Mouse (Mus musculus) T-helper 2 cell (primary cell): ENCODE measurements around the gene Ctsg.
"Not testable (repeated sequence)": the region's sequence is repeated elsewhere in the genome, so short reads cannot be mapped to it uniquely, and the experiment has no call there.

Source experiments
- in situ Hi-C: fragments of 300-600 bp; cut with MboI, MseI; formaldehyde crosslinking; loops from one replicate; pipeline ENCODE4 v1.15.1; 2025; ENCODE audit warnings: high pct_unique_total_duplicates

Gene Ctsg

DNA sequence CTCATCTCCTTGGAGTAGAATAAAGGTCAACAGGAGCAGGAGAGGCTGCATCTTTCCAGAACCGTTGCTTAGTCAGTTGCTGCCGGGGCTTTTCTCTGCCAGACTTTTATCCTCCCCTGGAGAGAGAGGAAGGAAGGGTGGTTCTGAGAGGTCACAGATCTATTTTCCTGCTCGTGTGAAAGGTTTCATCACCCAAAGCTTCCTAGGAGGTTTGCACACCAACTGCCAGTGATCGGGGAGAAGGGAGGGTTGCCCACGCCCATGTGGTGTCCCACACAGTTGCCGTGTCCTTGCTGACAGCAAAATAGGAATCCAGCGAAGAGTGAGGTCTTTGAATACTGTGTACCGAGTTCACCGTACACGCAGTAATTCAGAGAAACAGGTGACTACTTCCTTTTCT, at the start of gene Ctsg:
Gene Ctsg (minus strand): TSS at position 189 of the 400 bp plus-strand sequence.
- in situ Hi-C loops: no loop called here

DNA sequence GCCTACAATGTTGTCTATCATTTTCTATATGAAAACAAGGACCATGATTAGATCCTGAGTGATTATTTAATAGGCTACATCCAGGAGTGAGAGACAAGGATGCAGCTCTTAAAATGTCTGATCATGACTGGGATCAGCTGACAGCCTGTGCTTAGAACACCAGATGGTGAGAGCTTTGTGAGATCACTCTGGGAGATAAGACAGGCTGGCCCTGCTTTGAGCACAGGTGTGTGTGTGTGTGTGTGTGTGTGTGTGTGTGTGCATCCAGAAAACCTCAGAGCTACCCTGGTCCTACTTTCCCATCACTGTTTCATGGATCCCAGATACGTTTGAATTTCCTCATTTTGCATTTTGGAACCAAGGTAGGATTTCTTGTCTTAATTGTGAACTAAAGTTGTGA, 31.3 kb upstream of the Ctsg start:
- in situ Hi-C loops: not testable (repeated sequence)

DNA sequence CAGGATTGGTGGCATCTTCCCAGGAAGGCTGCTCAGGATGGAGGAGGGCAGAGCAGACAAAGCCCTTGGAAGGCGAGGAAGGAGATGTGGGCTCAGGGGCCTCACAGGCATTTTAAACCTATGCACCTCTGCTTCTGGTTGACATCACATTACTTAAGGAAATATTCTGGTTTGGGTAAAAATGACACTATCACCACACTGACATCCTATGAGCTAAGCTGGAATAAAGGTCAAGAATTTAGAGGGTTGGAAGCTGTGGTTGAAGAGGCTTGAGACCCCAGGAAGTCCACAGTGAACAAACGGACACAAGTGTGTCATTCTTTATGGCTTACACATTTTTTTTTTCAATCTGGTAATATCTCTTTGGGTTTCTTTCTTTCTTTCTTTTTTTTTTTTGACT, 30.1 kb upstream of the Ctsg start, which contains the start of gene Gzmd:
Gene Gzmd (minus strand): TSS at position 101 of the 400 bp plus-strand sequence.
- in situ Hi-C loops: not testable (repeated sequence)

DNA sequence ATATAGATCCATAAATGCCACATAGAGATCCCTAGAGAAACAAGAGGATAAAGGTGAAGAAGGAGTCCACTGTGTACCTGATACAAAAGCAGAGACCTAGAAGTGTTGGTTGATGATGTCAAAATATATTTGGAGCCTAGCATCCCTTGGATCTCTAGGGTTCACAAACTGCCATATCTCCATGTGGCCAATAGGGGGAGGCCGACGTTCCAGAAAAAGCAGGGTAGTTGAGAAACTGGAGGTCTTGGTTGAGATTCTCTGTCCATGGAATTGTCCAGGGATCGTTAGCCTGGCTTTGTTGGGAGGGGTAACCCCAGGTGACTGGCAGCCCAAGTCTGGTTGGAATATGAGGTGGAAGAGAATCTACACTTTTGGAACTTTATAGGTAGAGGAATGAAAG, 26.0 kb upstream of the Ctsg start:
- in situ Hi-C loops: no loop called here

DNA sequence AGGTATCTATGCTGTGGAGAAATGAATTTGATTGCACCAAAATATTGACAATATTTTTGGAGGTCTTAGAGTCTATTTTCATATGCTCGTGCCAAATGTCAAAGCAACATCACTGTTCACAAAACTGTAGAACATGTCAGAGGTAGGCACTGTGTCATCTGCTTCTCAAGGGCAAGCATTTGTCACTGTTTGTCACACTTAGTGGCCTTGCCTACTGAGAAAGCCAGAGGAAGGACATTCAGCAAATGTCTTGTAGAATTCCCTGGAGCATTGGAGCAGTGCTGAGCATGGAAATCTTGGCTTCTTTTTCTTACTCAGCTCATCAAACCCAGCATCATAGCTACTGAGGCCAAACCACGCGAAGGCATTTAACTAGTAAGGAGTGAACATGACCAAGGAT, 21.1 kb upstream of the Ctsg start:
- in situ Hi-C loops: no loop called here

DNA sequence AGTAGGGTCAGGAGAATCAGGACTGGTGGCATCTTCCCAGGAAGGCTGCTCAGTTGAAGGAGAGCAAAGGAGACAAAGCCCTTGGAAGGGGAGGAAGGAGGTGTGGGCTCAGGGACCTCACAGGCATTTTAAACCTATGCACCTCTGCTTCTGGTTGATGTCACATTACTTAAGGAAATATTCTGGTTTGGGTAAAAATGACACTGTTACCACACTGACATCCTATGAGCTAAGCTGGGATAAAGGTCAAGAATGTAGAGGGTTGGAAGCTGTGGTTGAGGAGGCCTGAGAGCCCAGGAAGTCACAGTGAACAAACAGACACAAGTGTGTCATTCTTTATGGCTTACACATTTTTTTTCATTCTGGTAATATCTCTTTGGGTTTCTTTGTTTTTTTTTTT, 18.2 kb upstream of the Ctsg start, which contains the start of gene Gzme:
Gene Gzme (minus strand): TSS at position 101 of the 400 bp plus-strand sequence.
- in situ Hi-C loops: no loop called here

DNA sequence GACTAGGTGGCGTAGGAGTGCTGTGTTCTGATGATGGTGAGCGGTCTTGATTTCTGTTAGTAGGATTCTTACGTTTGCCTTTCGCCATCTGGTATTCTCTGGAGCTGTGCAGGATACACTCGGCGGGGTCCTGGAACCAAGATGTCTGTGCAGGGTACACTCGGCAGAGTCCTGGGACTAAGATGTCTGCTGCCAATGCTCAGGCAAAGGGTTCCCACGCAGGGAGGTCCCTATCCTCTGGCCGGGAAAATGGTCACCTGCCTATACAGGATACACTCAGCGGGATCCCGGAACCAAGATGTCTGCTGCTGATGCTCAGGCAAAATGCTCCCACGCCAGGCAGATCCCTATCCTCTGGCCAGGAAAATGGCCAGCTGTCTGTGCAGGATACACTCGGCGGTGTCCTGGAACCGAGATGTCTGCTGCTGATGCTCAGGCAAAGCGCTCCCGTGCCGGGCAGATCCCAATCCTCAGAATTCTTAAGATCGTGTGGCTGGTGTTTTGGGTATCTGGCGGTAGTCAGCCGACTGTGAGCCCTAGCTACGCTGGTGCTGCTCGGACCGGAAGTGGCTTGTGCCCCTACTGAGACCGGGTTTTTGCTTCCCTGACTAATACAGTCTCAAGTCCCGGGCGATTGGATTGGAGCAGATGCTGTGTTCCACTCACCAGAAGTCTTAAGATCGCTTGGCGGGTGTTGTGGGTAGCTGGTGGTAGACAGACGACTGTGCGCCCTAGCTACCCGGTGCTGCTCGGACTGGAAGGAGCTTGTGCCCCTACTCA, 13.3 kb upstream of the Ctsg start:
- in situ Hi-C loops: not testable (repeated sequence)

DNA sequence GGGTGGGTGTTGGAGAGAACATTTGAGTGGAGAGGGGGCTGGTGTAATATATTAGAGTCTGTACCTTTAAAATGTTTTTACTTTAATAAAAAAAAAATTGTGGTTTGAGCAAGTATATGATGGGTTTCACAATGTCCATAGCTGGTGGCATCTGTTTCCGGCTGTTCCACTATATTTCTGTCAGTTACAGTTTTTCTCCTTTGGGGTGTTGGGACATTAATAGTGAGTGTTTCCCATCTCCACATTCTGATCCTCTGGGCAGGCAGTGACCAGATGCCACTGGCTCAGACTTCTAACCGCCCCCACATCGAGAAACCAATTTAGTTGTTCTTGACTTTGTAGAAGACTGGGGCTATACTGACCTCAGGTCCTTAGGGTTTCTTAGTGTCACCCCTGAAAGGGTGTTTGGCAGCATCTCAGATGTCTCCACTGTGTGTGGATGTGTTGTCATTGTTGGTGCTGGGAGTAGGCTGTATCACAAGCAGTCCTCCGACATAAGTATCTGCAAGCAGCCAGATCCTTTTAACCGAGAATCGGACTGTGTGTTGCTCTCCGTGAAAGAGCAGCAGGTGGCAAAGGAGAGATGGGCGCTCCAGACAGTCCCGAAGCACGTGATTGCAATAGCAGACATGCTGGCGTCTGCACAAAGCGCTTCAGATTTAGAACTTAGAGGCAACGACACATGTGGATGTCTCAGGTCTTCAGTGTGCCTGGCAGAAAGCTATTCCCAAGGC, 3.2 kb upstream of the Ctsg start:
- in situ Hi-C loops: no loop called here

DNA sequence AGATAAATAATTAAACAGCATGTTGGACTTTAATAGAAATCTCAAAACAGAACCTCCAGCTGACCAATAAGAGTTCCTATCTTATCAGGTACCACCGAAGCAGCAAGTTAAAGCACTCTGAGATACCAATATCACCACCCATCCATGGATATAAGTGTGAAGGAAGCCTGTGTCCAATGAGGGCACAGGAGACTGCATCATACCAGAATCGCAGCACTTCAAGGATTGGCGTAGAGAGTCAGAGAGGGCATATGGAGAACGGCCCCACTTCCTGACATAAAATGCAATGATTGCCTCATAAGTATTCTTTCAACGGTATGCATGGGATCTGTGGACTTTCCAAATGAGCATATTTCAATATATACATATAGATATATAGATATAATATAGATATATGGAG, 2.6 kb upstream of the Ctsg start:
- in situ Hi-C loops: no loop called here

DNA sequence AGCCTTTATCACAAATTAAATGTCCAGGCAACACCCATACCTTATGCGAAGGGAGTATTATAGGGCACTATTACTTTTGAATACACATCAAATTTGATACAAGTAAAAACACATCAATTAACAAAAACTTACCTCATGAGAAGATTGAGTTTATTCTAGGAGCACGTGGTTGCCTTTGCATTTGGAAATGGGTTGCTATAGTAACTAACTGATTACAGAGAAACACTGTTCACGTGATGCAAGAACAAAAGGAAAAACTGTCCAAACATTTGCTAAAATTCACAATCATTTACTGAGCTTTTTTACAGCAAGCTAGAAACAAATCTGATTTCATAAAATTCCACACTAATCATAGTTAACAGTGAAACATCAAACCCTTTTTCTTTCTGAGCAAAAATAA, 1.1 kb upstream of the Ctsg start:
- in situ Hi-C loops: no loop called here

DNA sequence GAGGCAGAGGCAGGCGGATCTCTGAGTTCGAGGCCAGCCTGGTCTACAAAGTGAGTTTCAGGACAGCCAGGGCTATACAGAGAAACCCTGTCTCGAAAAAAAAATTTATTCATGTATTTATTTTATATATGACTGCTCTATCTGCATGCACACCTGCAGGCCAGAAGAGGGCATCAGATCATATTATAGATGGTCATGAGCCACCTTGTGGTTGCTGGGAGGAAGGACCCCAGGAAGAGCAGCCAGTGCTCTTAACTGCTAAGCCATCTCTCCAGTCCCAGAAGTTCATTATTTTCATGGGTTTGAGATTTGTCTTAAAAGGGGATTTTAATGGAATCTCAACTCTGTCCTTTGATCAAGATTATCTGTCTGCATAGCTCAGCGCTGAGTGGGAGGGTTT, 3.4 kb downstream of the Ctsg start:
- in situ Hi-C loops: no loop called here

DNA sequence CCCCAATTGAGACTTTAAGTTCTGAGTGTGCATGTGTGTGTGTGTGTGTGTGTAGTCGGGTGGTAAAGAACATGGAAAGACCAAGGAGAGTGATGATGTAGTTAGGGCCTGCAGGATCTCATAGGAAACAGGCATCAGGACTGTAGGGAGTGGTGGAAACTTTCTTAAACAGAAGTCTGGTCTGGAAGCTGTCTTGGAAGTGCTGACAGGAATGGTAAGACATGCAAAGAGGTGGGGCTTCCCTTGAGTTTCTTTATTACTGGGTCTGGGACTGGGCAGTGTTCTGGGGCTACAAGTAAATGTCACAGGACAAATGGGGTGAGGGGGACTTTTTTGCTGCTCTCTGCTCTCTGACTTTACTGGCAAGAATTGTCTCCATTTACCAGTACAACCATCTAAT, 4.8 kb downstream of the Ctsg start:
- in situ Hi-C loops: no loop called here

DNA sequence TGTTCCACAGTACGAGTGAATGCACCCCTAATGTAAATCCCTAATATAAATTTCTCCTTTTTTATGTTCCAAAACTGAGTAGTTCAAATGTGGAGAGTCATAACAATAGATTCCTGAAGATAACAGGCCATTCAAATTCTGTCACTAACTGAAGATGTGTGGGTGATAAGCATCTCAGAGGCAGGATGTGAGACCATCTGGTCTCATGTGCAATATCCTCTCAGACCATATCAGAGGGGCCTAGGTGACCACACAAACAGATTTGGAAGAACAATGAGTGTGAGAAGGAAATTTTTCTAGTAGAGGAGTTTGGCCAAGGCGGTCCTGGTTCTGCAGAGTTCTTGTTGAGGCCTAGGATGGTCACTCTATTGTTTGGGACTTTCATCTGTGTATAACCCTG, 9.0 kb downstream of the Ctsg start:
- in situ Hi-C loops: no loop called here

DNA sequence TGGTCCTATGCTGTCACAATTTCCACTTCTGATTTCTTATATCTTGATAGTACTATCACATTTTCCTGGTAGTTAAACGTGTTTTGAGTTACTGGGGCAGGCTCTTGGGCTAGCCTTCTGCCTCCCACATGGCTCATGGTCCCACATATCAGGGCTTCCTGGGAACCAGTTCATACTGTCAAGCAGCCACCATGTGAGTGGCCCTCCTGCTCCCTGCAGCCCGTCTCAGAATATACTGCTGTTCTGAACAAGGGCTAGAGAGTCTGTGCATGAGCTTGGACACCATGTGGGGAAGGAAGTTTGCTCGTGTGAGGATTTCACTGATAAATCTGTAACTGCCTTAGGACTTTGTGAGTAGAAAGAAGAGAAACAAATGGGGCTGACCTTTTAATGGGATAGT, 15.7 kb downstream of the Ctsg start:
- in situ Hi-C loops: no loop called here

DNA sequence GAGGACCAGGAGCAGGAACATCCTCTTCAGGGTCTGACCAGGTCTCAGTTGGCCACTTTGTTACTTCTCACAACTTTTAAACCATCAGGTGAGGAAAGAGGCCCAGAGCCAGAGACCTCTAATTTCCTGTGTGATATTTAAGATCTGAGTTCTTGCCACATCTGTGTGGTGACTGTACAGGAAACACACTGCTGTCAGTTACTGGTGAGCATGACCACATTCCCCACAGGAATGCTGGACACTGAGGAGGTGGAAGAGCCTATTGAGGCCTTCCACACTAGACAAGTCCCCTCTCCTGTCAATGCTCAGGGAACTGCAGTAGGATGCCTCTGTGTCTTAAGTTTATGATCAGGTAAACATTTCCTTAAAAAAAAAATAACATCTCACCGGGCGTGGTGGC, 17.2 kb downstream of the Ctsg start, which contains the start of gene Mcpt8:
Gene Mcpt8 (minus strand): TSS at position 107 of the 400 bp plus-strand sequence.
- in situ Hi-C loops: no loop called here

DNA sequence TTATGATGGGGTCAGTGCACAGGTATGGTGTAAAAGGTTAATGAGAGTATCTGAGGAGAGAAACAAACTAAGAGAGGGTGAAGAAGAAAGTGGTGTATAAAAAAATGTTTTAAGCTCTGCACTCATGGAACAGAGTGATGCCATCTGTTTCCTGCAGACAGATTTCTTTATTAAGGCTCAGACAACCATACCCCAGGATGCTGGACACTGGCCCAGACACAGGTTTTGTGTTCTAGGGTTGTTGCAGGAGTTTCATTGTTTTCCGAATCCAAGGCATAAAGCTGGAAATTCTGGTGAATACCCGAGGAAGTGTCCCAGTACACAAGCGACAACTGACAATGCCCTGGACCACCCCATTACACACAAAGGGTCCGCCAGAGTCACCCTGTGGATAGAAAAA, 20.4 kb downstream of the Ctsg start:
- in situ Hi-C loops: no loop called here

DNA sequence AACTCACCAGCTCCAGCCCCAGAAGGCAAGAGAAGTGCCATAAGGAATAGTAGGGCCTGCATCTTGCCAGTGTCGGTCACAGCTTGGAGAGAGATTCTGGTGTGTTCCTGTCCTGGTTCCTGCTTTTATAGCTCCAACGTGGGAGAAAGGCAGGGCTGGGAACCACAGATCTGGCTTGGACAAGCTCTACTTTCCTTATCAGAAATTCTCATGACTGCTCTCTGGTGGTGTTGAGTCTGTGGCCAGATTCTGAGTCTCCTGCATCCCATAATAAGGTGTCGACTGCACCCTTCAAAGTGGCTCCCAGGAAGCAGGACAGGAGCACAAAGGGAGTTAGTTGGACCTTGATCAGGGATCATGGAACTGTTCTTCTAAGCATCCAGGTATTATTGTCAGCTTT, 40.2 kb downstream of the Ctsg start, which contains the start of gene Mcpt4:
Gene Mcpt4 (minus strand): TSS at position 101 of the 400 bp plus-strand sequence.
- in situ Hi-C loops: not testable (repeated sequence)

DNA sequence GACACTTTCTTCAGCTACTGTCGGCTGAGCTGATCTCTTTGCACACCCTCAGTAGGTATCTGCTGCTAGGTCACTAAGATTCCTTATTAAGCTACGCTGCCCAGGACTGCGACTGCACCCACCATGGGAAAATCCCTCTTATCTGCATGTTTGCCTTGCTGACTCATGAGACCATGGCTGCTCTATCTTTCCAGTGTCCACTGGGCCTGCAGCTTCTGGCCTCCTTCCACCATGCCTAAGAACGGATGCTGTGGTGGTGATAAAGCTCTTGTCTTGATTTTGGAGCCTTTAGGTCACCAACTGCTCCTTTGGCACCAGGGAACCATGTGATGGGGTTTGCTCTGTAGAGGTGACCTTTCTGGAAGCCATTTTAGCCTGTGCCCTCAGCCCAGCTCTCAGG, 44.7 kb downstream of the Ctsg start:
- in situ Hi-C loops: no loop called here

DNA sequence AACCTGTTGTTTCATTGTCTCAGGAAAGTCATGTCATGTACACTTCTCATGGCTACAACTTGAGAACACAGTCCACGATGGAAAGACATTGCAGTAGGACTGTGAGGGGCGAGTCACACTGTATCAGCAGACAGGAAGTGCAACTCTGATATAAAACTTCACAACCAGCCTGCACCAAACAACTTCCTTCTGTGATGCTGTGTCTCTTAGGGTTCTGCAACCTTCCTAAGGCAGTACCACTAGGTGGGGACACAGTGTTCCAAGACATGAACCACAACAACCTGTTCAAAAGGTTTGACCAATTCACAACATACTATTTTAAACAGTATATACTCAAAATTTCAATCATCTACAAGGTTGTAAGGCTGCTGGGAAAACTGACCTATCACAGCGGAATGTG, 47.0 kb downstream of the Ctsg start:
- in situ Hi-C loops: no loop called here
